Mouse (Mus musculus): Measurements from ENCODE around the gene Ly6g5b.

The Ly6g5b gene

GRCm38 (mm10) chr17:35115046-35116019 is at the start of gene Ly6g5b:
Gene Ly6g5b (minus strand): TSS chr17:35115428.
- no peak for DNase-seq

DNA sequence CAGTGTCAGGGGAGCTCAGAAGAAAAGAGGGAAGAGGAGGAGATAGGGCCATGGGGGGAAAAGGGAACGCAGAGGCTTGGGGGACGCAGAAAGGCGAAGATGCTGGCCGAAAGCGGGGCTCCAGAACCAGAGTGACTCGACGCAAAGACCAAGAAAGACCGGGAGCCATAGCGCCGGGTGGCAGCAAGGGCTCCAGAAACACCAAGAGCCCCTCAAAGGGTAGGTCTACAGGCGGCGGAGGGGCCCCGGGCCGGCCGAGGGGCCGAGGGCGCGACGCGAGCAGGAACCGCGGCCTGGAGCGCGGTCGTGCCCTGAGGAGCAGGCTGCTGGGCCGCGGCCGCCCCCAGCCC is 49.0 kb upstream of the Ly6g5b start:
- DNase-seq = no peak

- DNase-seq = no peak
Measured at GRCm38 (mm10) chr17:35163326-35164081, 48.3 kb upstream of the Ly6g5b start.

- no peak for DNase-seq
Measured at GRCm38 (mm10) chr17:35162730-35163129, 47.5 kb upstream of the Ly6g5b start.

GRCm38 (mm10) chr17:35162121-35162520 is 46.9 kb upstream of the Ly6g5b start:
- DNase-seq = no peak

DNA sequence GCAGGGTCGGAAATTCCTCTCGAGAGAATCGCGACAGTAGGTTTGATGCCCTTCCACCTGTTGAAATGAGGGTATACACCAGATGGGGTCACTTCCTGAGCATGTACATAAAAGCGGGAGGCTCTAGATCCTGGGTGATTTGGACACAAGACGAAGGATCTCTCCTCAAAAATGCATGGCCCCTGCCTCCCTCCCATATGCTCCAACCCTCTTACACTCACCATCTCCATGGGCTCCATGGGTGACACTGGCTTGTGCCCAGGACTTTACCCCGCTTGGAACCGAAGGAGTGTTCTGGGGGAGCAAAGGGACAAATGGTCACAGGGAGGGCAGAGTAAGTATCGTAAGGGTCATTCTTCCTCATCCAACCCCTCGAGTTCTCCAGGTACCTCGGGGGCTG is 46.2 kb upstream of the Ly6g5b start:
- no peak for DNase-seq

DNA sequence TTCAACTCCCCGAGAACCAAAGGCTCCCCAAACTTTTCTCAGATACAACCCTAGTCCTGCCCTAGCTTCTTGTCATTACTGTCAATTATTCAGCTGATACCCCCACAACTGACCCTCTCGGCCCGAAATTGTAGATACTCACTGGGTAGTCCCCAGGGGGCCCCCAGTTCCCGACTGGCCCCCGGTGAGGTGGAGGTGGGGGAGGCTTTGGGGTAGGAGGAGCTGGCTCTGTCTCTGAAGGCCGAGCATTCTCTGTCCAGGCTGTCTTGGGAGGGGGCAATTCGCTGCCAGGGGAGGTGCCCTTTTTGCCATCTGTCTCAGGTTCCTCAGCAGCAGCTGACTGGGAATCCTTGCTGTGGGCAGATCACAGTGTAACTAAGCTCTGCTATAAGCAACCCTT is 44.4 kb upstream of the Ly6g5b start:
- DNase-seq = no peak

DNA sequence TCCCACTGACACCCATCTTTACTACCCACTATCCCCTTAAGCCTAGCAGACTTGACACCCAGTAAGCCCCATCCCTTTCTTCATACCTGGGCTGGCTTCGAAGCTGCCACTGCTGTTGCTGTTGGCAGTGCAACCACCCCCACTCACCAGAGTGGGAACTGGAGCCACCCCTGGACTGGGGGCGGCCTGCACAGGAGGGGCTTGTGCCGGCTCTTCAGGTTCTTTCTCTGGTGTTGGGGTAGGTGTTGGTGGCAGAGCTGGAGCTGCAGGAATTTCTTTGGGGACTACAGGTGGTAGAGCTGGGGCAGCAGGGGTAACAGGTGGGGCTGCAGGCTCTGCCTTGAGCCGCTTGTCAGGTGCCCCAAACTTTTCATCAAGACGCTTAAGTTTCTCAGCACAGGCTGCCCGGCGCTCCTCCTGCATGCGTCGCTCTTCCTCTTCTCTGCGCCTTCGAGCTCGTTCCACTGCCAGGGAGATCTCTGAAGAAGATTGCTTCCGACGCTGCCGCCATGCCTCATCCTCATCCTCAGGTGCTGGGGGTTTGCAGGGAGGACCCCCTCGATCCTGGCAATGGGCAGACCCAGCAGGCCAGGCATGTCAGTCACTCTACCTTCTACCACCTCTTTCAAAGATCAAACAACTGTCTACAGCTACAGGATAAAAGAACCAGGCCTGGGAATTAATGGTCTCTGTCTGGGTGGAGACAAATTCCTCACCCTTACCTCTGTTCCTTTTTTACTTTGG is 43.8 kb upstream of the Ly6g5b start:
- no peak for DNase-seq

- DNase-seq = no peak
Measured at GRCm38 (mm10) chr17:35157661-35158175, 42.5 kb upstream of the Ly6g5b start.

GRCm38 (mm10) chr17:35157254-35157653 is 42.0 kb upstream of the Ly6g5b start:
- no peak for DNase-seq

DNA sequence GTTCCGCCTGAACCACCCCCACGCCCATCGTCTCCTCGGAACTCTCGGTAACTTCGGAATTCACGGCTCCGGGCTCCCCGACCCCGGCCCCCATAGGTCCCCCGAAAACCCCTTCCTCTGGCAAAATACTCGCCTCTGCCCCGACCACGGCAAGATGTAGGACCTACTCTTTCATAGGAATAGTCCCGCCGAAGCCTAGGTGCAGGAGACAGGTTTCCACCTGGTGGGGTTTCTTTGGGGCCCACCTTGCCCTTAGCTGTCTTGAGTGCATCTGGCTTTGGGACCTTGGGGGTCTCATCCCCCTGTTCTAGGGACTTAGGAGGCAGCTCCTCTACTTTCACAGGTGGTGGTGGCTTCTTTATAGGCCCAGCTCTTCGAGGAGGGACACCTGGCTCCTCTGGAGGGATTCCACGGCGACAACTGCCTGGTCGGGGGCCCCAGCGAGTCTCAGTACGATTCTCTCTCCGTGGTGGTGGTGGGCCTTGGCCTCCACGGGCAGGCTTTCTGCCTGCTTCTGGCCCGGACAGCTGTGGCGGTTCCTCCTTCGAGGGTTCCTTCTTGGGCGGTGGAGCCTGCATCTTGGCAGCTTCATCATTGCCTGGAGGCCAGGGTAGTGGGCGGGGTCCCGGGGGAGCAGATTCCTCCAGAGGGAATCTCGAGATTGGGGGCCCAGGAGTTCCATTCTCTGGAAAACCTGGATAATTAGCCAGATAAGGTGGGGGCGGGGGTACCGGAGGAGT is 41.4 kb upstream of the Ly6g5b start:
- no peak for DNase-seq

DNA sequence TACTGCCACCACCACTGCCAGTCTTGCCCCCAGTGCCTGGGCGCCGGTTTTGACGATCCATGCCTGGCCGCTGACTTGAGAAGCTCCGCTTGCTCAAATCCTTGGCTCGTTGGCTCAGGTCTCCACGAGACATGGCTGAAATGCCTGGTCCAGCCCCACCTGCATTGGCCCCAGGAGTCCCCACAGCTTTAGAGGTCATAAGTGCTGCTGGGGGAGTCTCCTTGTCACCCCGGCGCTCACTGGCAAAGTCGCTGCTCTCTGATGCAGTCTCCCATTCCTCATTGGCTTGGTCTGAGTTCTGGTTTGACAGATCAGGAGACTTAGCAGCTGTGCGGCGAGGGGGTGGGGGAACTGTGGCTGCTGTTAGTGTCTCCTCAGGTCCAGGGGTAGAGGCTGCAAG is 40.2 kb upstream of the Ly6g5b start:
- DNase-seq = no peak

- DNase-seq = no peak
Measured at GRCm38 (mm10) chr17:35154616-35155015, 39.4 kb upstream of the Ly6g5b start.

DNA sequence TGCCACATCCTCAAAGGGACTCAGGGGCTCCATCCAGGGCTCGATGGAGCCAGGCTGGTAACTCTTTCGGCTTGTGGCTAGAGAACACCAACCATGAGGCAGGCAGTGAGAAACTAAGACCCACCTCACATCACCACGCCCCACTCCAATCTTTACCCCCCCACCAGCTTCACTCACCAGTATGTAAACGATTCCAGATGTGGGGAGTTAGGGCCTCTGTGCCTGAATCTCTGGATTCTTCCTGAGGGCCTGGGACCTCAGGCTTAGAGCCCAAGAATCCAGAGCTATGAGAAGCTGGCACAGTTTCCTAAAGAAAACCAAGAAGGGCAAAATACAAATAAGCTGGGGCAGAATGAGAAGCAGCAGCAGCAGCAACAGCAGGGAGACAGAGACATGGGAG is 38.7 kb upstream of the Ly6g5b start:
- no peak for DNase-seq

GRCm38 (mm10) chr17:35153077-35153476 is 37.8 kb upstream of the Ly6g5b start:
- DNase-seq = no peak

GRCm38 (mm10) chr17:35152121-35152520 is 36.9 kb upstream of the Ly6g5b start:
- no peak for DNase-seq

DNA sequence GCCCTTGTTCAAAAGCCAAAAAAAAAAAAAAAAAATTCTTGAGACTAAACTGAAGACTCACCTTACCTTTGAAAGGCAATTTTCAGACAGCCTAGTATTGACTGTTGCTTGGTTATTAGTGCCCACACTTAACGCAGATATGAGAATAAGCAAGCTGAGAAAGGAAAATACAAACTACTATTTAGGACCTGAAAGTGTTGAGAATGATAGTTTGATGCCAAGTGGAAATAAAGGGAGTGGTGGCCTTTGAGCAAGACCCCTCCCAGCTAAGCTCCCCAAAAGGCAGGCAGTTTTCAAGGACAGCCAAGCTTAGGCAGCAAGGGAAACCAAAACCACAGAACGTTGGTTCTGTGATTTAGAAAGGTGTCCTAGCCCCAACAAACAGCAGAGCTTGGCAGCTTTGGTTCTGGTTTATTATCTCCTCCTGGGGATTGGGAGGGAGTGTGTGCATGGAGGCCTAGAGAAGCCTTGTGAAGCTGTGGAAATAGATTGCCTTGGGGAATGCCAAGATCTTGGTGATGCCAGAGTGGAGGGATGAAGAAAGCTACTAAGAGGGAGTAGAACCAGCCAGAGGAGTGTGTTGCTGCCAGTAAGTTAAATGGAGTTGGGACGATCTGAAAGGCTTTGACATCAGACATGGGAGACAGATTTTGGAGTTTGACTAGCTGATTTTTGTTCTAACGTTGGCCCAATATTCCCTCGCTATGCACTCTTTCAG is 32.9 kb upstream of the Ly6g5b start:
- DNase-seq = no peak

DNA sequence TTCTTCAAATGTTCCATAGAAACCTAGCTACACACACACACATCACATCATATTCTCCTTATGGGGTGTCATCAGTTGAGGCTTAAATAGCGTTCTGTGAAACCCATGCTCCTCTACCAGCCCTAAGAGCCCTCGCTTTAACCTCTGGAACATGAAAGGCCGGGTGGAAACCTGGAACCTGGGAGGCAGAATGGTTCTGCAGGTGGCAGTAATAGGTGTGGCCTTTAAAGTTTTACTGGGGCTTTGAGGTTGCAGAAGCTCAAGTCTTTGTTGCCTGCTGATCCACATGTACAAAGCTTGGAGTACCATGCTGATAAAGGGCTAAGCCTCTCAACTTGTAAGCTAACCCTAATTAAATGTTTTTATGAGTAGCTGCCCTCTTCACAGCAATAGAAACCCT is 32.1 kb upstream of the Ly6g5b start:
- no peak for DNase-seq

DNA sequence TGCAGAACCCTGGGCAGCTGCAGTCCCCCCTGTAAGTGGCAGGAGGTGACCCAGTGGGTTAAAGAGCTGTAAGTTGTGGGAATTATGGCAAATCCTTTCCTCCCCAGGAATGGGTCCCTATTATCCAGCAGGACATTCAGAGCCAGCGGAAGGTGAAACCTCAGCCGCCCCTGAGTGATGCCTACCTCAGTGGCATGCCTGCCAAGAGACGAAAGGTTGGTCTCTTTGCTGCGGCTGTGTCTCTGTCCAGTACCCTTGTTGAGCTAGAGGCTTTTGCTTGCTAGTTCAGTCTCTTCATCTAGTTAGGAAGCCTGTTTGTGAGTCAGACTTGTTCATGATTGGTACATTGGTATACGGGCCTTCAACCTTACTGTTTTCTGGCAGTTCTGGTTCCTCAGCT is 30.9 kb upstream of the Ly6g5b start:
- no peak for DNase-seq

DNA sequence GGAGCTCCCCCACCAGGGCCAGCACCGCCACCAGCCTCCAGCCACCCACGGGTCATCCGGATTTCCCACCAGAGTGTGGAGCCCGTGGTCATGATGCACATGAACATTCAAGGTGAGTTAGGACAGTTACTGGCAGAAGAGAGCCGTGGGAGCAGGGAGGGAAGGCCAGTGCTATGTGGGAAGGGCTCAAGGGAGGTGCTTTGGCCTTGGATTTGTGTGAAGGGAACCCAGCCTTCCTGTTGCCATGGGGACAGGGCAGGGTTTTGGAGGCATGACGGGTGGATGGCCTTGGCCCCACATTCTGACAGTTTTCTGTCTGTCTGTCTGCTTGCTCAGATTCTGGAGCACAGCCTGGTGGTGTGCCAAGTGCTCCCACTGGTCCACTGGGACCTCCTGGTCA is 26.7 kb upstream of the Ly6g5b start:
- no peak for DNase-seq

- DNase-seq = no peak
Measured at GRCm38 (mm10) chr17:35140490-35140996, 25.3 kb upstream of the Ly6g5b start.

DNA sequence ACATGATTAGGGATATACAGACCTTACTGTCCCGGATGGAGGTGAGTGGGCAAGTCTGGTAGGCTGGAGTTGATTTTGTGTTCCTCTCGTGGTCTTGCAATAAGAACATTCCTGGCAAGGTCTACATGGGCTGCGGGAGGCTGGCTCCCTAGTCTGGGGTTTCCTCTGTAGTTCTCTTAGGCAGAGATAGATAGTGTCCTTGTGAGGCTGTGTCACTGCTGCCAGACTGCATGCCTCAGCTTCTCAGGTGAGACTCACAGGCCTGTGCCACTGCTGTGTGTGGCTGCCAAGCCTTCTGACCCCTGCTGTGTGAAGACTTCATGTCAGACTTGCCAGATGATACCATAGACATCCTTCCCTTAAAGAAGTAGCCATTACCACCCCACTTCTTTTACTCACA is 24.0 kb upstream of the Ly6g5b start:
- no peak for DNase-seq
